Mouse (Mus musculus) megakaryocyte, embryonic 14.5 days (primary cell): ENCODE results near the gene Rrp1.

ENCODE experiments used
- FLI1 ChIP-seq: IDR thresholded peaks from 2 replicates; pipeline ENCODE4 v1.6.1; 2012; ENCODE audit warnings: low read length, inconsistent platforms, mixed read lengths
- GATA1 ChIP-seq: IDR thresholded peaks from 3 replicates; pipeline ENCODE4 v1.6.1; 2012; ENCODE audit warnings: mixed read lengths, low read length, inconsistent platforms, borderline replicate concordance

- TF ChIP-seq FLI1: no peak
- no peak for TF ChIP-seq GATA1
These were observed 54.6 kb downstream of the Rrp1 start for GRCm38 (mm10) chr10:78358266-78358665.
